Mouse (Mus musculus): ENCODE measurements at regions not wholly inside any gene's neighbourhood (a gene's known extent, or its start where the extent isn't known, plus 50 kb on each side); places are given as distances from the start of the nearest gene placed in this dataset.

DNA sequence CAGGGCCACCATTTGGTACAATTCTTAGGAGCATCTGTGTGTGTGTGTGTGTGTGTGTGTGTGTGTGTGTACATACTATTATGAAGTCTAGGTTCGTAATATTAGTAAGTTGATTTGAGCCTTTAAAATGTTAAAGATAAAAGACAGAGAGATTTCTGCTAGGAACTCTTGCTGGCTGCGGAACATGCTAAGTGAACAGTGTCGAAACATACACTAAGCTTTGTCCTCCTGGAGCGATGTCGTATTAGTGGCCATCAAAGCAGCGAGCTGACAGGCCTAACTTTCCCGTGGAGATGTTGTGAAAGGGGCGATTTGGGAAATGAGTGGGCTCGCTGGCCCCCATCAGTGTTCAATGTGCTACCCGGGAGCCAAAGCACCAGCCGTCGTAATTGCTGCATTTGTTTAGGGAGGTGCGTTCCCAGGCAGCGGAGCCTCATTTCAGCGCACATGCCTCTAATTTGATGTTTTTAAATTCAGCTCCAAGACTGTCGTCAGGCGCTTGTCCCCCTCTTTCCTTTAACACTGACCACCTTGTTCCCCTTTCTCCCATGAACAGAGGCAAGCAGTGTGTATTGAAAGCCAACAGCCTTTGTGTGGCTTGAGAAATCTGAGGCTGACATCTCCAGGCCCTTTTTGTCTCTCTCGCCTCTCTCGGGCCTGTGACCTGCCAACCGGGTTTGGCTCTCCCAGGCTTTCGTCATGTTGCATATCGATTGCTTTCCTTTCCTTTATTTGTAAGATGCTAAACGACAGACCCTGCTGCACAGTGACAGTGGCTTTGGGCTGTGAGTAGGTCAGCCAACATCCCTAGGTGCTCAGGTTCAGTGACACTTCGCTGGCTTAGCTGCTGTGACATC, 426.3 kb downstream of the Sorl1 start:
- DNase-seq (ENCODE audit: low spot score in 2 of 2): no peak

DNA sequence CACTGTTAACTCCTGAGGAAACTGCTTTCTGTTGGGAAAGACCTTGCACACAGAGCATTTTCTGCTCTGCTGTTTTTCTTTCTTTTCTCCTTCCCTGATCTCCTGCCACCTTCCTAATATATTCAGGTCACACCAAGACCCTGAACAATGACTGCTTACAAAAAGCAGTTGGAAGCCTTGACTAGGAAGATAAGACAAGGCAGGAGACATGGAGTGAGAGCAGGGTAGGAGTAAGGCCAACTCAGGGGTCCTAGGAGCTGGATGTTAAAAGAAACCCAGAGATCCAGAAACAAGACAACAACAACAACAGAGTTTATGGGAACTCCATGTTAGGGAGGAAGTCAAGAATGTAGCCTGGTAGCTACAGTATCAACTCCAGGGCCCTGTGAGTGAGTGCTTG, 426.9 kb downstream of the Sorl1 start:
- no peak for DNase-seq (ENCODE audit: low spot score in 2 of 2)

DNA sequence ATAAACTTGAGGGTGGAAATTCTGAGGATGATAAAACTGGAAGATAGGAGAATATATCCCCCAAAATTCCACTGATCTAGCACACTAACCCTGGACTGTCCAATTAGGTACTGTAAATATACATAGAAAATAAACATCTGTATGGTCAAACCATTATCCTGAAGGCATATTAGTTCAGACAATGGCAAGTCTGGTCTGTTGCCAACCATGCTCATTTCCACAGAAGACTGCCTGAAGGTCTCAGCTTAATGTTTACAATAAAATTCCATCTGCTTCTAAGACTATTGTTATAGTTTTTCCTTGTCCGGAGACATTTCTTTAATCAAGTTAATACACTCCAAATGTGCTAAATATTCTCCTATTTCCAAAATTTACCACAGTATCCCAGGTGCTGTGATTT, 441.2 kb downstream of the Sorl1 start:
- no peak for DNase-seq (ENCODE audit: low spot score in 2 of 2)

DNA sequence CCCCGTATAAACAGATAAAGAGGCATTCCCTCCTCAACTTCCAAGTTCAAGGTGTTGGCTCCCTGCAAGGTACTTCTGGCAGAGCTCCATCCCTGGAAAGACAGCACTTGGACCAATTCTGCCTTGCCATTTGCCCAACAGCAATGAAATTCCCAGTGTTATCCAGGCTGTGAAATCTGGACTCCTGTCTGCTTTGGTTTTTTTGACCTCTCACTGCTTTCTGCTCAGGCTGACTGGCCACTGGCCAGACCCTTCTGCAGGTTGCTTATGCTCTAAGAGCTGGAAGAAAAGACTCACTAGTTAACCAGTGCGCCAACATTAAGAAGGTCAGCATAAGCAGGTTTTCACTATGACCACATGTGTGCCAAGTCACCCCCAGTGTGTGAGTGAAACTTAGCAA, 448.4 kb downstream of the Sorl1 start:
- DNase-seq (ENCODE audit: low spot score in 2 of 2): no peak

DNA sequence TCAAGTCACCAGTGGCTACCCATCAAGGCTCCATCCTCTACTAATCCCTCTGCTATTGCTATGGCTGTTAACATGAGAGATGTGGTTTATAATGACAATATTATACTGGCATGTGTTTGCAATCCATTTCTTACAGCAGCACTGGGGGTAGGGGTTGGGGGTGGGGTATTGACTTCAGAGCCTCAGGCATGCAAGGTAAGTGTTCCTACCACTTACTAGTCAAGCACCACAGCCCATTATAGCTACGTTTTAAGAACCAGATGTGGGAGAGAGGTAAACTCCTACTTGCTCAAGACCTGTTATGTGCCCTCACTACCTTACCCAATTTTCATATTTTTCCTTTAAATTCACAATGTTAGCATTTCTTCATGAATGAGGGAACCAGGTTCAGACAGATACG, 451.1 kb downstream of the Sorl1 start:
- DNase-seq (ENCODE audit: low spot score in 2 of 2): no peak

DNA sequence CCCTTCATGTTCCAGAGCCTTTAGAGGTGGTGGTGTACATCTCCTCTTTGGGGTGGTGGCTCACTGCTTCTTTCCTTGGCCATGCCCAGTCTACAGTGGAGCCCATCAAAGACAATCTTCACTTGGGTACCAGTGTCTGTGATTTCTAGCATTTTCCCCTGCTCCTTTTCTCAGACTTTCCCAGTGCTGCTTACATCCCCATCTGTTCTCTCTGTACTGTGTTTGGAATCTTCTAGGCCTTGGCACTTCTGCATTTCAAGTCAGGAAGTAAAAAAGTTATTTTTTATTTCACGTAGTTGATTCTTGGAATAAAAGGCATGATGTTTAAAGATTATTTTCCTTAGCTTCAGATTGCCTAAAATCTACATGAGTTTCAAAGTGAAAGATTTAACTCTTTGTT, 455.4 kb downstream of the Sorl1 start:
- DNase-seq (ENCODE audit: low spot score in 2 of 2): no peak

DNA sequence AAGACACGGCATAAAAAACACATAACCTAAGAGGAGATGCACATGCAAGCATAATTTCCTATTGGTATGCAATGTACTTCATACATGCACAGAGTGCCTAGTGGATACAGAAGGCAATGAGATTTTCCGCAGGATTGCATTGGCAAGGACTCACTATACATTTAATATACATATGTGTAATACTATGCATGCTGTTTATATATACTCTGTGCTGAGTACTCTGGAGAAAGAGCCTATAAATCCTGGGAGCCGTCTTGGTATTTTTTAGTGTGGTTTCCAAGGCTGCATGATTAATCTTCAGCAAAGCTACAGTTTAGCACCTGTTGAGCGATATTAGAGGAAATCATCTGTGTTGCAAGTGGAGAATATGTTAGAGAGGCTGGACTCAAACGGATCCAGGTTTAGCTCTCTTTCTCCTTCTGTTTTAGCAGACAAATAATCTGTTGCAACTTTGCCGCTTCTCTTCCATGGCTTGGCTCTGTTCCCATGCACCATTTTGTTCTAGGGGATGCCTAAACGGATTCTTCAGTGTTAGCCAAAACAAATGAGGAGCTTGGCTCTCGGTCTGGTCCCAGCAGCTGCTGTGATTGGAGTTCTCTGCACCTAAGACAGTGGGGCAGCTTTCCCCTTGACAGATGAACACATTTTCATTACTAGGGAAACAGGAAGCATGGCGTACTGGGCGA, 459.0 kb downstream of the Sorl1 start:
- peak in 1 of 2 experiments; percentile 12 for DNase-seq (ENCODE audit: low spot score in 2 of 2)

DNA sequence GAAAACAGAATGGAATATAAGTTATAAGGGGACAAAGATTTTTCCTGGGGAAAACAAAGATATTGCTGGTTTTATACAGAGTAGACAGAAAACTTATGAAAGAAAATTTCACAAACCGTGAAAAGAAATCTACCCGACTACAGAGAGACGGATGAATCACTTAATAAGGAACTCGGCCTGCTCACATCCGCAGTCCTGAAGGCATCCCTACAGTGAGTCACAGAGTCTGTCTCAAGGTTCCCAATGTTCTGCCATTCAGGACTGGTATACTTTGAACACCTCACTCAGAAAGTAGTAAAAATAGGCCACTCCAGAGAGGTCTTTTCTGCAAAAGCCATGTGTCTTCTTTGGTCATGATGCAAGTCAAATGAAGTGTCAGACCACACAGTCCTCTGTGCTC, 463.5 kb downstream of the Sorl1 start:
- DNase-seq (ENCODE audit: low spot score in 2 of 2): no peak

DNA sequence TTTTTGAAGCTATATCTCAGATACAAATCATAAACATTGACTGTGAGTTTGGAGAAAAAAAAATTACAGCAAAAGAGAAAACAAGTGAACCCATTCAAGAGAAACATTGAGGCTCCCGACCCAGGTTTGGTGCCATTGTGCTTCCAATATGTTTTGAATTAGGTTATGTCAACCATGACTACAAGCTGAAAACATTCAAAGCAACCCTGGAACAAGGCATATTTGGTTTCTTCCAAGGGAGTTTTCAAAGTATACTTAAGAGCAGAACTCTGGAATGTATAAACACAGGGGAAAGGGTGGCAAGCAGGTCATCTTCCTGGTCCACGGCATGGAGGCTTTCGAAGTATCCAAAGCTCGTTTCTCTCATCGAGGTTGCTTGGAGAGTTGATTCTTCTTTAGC, 464.1 kb downstream of the Sorl1 start:
- no peak for DNase-seq (ENCODE audit: low spot score in 2 of 2)

DNA sequence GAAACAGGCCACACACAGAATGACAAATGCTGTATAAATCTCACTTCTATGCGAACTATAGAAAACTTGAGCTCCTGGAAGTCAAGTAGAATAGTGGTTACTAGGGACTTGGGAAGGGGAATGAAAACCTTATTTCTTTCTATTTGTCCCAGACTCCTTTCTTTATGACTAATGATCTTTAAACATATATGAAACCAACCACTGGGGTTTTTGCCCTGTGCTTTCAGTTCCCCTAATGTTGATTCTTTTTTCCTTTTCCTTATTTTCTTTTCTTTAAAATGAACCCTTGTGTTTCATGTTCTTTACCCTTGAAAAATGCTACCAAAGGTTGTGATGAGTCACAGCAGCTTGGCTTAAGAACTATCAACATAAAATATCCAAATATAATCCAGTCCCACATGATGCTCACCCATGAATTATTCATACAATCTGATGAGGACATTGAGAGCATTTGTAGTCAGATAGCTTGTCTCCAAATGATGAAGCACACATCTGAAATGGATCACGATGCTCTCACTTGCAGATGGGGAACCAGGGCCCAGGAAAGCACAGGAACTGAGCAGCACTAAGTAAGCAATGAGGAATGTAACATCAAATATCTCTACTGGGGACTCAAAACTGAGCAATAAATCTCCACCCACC, 470.2 kb upstream of the Ubash3b start:
- no peak for DNase-seq (ENCODE audit: low spot score in 2 of 2)

DNA sequence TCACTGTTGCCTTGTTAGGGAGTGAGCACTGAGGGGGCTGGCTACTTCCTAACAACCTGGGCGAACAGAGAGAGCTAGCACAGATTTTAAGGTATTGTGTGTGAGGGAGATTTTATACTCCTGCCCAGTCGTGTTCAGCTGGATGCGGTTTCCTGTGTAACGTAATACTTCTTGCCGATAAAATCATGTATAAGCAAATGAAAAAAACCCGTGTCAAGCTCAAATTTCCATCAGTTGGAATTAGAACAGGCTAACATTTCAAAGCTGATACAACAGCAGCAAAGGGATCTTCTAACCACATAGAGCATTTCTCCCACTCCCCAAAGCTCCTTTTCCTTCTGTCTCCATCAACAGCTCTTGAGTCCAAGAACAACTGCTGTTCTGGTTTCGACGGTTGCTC, 459.8 kb upstream of the Ubash3b start:
- DNase-seq (ENCODE audit: low spot score in 2 of 2): no peak

DNA sequence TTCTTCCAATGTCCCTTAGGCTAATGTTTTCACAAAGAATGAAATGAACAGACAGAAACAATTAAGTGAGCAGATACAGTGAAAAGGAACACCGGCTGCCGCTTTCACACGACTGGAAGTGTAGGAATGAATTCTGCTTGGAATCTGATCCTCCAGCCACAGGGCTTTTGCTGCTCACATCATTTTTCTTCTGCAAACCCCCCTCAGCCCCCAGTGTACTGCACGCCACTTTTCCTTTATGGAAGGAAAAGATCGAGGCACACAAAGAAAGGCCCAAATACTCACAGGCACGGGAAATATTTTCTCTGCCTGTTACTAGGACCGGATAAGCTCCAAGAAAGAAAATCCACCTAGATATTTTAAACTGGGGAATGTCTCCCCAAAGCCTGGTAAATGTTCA, 452.5 kb upstream of the Ubash3b start:
- no peak for DNase-seq (ENCODE audit: low spot score in 2 of 2)

DNA sequence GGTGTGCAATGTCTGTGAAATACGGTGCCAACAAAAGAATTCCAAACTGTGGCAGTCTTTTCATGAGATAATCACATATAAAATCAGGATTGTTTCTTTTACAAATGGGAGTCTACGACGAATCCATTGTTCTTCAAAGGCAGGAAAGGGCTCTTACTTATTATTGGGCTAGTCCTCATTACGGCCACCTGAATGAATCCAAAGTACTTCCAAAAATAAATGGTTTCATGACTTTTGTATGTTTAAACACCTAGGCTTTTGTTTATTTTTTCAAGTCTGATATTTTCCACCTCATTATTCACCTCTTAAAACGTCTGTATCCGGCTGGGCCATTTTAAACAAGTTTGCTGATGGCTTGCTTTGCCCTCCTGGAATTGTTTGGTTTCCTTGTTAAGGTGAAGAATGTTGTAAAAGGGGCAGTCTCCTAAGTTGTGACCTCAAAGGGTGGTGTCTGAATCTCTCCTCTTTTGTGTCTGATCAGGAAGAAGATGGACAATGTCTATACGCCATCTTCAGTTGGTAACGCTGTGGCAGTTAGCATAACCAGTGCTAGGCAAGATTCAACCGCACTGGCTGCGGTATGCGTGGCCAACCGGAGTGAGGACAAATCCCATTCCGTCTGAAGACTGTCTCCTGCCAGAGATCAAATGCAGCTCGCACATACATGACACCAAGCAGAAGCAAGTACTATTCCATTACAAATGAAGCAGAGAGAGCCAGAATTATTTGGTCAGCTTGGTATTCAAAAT, 451.5 kb upstream of the Ubash3b start:
- DNase-seq (ENCODE audit: low spot score in 2 of 2): no peak

DNA sequence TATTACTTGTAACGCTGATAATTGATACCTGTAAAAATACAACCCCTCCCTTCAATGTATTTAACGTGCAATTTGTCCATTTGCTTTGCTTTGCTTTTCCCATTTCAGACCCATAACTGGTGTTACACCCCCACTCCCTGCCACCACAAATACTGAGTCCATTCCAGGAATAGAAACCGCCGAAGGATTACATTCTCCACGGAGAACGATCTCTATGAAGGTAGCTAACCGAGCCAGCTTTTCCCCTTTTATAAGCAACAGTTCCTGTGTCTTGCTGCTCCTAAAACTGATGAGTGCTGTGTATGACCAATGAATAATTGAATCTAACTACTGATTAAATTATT, 450.9 kb upstream of the Ubash3b start:
- DNase-seq (ENCODE audit: low spot score in 2 of 2): no peak

DNA sequence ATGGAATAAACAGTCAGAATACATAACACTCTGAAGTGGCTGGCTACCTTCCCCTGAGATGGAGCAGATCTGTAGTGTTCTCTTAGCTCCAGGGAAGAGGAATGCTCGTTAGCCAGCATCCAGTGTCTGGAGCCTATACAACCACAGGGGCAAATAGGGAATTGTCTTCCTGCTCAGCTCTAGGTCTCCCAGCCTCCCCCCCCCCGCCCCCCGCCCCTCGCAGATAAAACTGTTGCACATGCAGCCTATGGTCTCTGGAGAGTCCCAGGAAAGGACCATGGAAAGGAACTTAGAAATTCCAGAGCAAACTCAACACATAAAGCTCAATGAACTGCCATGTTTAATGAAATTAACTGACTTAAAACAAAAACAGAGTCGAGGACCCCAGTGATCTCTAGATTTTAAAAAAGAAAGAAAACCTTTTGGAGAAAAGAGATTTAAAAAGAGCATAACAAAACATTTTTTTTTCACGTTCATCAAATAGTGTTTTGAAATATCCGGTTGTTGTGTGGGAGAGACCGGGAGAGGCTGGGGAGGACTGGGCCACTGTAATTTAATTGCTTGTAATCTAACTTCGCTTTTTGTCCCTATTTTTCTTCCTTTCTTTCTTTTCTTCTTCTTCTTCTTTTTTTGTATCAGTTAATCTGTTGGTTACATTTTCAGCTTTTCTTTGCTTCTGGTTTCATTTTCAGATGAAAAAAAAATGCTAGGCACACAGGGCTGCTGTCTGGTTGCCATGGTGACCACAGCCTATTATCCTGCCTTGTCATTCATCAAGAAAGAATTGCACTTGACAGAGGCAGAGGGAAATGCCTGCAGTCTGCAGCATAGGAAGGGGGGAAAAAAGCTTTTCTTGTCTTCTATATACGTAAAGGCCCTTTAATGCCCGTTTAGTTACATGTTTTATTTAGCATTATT, 450.3 kb upstream of the Ubash3b start:
- peak in 1 of 2 experiments; percentile 7 for DNase-seq (ENCODE audit: low spot score in 2 of 2)

DNA sequence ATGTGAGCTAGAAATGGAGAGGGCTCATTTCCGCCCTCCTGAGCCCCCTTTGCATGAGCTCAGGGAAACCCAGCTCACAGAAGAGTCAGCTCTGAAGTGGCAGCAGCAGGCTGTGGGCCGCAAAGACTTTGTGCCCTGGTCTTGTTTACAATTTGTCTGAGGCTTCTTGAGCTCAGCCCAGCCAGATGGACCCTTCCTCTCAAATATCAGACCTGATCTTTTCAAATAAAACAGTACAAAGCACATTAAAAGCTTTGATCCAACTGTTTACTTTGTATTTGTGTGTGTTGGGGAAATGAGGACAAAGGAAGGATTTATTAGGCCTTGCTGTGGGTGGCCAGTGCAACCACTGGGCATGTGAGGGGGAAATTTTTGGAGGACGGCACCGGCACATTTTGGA, 448.9 kb upstream of the Ubash3b start:
- no peak for DNase-seq (ENCODE audit: low spot score in 2 of 2)

DNA sequence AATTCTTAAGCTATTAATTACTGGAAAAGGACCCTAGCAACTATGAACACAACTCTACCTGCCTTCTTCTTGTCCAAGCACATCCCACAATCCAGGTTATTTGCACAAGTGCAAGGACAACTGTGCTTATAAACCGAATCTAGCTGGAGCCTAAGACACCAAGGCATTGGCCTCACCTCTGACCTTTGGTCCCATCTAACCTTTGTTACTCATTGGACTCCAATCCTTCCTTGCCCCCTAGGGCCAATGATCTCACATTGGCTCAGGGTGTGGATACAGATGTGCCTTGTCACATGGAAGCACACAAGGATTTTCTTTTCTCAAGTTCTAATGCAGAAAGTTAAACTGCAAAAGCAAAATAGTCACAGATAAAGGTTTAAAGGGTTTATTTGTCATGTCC, 444.6 kb upstream of the Ubash3b start:
- no peak for DNase-seq (ENCODE audit: low spot score in 2 of 2)

DNA sequence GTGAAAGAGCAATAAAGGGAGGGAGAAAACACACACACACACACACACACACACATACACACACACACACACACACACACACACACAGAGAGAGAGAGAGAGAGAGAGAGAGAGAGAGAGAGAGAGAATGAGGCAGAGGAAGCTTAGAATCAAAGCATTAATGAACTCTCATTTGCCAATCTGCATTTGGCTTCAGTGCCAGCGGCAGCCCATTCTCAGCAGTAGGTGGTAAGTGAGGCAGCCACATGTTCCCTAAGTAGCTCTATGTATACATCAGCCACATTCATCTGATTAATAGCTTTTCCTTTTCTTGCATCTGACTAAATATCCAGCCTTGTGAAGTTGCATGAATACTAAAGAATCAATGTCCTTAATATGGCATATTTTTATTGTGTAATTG, 443.4 kb upstream of the Ubash3b start:
- DNase-seq (ENCODE audit: low spot score in 2 of 2): no peak

DNA sequence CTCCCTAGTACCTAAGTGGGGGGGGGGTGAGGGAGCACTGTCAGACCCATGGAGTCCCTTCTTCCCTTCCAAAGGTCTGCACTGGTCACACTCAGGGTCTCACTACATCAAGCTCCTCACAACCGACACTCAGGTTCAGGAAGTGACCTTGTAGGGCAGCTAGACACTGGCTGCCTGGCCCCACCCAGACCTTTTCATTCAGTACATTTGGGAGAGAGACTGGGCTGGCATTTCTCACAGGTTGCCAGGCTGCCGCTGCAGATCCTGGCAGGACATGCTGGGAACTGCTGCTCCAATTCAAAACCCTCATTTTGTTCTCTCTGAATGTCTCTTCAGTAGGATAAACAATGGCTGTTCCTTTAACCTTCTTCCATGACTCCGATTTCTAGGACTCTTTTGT, 439.3 kb upstream of the Ubash3b start:
- DNase-seq (ENCODE audit: low spot score in 2 of 2): no peak

DNA sequence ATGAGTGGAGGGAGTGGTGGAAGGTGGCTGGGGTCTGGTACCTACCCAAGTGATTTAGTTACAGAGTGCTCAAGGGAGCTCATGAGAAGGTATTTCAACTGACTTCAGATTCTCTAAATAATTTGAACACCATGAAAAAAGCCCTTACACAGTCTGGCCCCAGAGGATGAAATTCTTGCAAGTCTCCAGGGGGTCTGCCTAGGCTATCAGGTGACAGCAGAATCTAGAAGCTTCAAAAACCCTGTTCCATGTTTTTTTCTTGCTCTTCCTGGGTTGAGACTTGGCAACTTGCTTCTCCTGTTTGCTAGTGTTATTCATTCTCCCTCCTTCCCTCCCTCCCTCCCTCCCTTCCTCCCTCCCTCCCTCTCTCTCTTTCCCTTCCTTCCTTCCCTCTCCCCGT, 438.4 kb upstream of the Ubash3b start:
- no peak for DNase-seq (ENCODE audit: low spot score in 2 of 2)

DNA sequence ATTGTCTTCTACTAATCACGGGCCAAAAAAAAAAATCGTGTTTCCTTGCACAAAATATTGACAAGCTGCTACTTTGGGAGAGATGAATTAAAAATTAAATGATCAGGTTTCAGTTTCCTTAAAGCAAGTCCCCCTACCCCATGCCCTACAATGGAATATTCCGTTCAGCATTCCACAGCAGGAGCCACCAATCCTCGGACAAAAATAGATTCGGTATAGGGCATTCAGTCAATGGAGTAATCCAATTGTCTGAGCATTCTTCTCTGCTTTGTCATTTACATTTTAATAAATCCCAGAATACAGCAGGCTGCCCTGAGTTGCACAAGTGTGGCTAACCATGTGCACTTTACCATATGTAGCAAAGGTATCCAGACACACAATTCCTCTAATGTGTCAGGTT, 434.3 kb upstream of the Ubash3b start:
- no peak for DNase-seq (ENCODE audit: low spot score in 2 of 2)

Data from gastrocnemius, adult 8-10 months (tissue).